ENCODE assay signal across 29 mouse cellular contexts in genomic region chr9:114796473-114797050, GRCm38 (mm10). TPM values are rescaled to one million over a fixed set of nuclear protein-coding genes. Genes with fewer than 3 reads are reported as not detected.
DNase-seq lines count a peak whose midpoint lies in the region; ATAC-seq lines count a peak whose summit lies in the region.
"Had no signal": no experiment of that assay in that cellular context is flagged by ENCODE, and none has a peak within 500 bp of the region (broad histone marks: within the 10 kb centered on the region; RNA-seq: fewer than 3 reads in every experiment).

No protein-coding gene starts in this region.

- H3K4me2 ChIP-seq in hindbrain, embryonic 16.5 days (ENCODE audit: low read length): no peak overlapping the region
- no peak overlapping the region for H3K4me2 ChIP-seq in neural tube, embryonic 12.5 days (replicated peaks)
- H3K4me2 ChIP-seq: embryonic facial prominence, embryonic 15.5 days; forebrain, embryonic 15.5 days; heart, embryonic 13.5 days; hindbrain, embryonic 15.5 days had no signal

- peak overlapping the region; percentile 85 for H3K27ac ChIP-seq in hindbrain, embryonic 10.5 days
- H3K27ac ChIP-seq in hindbrain, embryonic 16.5 days (ENCODE audit: low read depth, low read length): no peak overlapping the region
- no peak overlapping the region for H3K27ac ChIP-seq in neural tube, embryonic 12.5 days
- H3K27ac ChIP-seq: embryonic facial prominence, embryonic 15.5 days; forebrain, embryonic 15.5 days; heart, adult 2 months; heart, embryonic 13.5 days; hindbrain, embryonic 15.5 days; liver, embryonic 14.5 days; macrophage had no signal

- H3K27me3 ChIP-seq in hindbrain, embryonic 10.5 days (ENCODE audit: insufficient read depth, poor library complexity, severe bottlenecking): no peaks in the 10 kb centered on the region
- H3K27me3 ChIP-seq in hindbrain, embryonic 16.5 days (replicated peaks; ENCODE audit: control insufficient read depth, insufficient read depth, low read length): no peaks in the 10 kb centered on the region
- H3K27me3 ChIP-seq in neural tube, embryonic 12.5 days (replicated peaks): 0 out of 2 replicates have a peak, but pooled peaks cover 3% of the 10 kb centered on the region
- H3K27me3 ChIP-seq: embryonic facial prominence, embryonic 15.5 days; forebrain, embryonic 15.5 days; heart, embryonic 13.5 days had no signal

- 37% methylated on average over 11 of the region's 11 CpGs for WGBS in hindbrain, embryonic 10.5 days
- WGBS in hindbrain, embryonic 16.5 days: 37% methylated on average over 9 of the region's 11 CpGs
- 41% methylated on average over 11 of the region's 11 CpGs for WGBS in neural tube, embryonic 12.5 days

- peaks cover 78% of the 10 kb centered on the region for H3K4me1 ChIP-seq in hindbrain, embryonic 10.5 days (replicated peaks)
- H3K4me1 ChIP-seq in hindbrain, embryonic 16.5 days (ENCODE audit: control insufficient read depth, insufficient read depth, low read depth, low read length): peaks cover 7% of the 10 kb centered on the region
- peaks cover 8% of the 10 kb centered on the region for H3K4me1 ChIP-seq in neural tube, embryonic 12.5 days

- H3K9me3 ChIP-seq in hindbrain, embryonic 10.5 days: no peaks in the 10 kb centered on the region
- no peaks in the 10 kb centered on the region for H3K9me3 ChIP-seq in hindbrain, embryonic 16.5 days (ENCODE audit: control insufficient read depth, low read length)
- no peaks in the 10 kb centered on the region for H3K9me3 ChIP-seq in neural tube, embryonic 12.5 days
- H3K9me3 ChIP-seq: embryonic facial prominence, embryonic 15.5 days; forebrain, embryonic 15.5 days; heart, embryonic 13.5 days; hindbrain, embryonic 15.5 days had no signal

- H3K4me3 ChIP-seq in hindbrain, embryonic 10.5 days: no peak overlapping the region
- H3K4me3 ChIP-seq in hindbrain, embryonic 16.5 days (ENCODE audit: low read length): no peak overlapping the region
- H3K4me3 ChIP-seq in neural tube, embryonic 12.5 days: no peak overlapping the region
- H3K4me3 ChIP-seq: embryonic facial prominence, embryonic 15.5 days; forebrain, embryonic 15.5 days; heart, adult 2 months; heart, embryonic 13.5 days; hindbrain, embryonic 15.5 days had no signal

- no peak overlapping the region for H3K9ac ChIP-seq in hindbrain, embryonic 16.5 days (ENCODE audit: low read depth, low read length)
- no peak overlapping the region for H3K9ac ChIP-seq in neural tube, embryonic 12.5 days
- H3K9ac ChIP-seq: embryonic facial prominence, embryonic 15.5 days; forebrain, embryonic 15.5 days; heart, embryonic 13.5 days; hindbrain, embryonic 15.5 days; liver, embryonic 14.5 days had no signal

- no peak for ATAC-seq in hindbrain, embryonic 16.5 days
- ATAC-seq in neural tube, embryonic 12.5 days (ENCODE audit: low FRiP score, low read depth): 0 out of 2 replicates have a peak, but pooled peaks have one; percentile 21
- ATAC-seq: activated CD4-positive, CD25-positive, alpha-beta regulatory T cell, adult 4 months; intestine, embryonic 16.5 days had no signal

- DNase-seq in hindbrain, embryonic 10.5 days (ENCODE audit: low spot score): peak; percentile 58
- DNase-seq in embryo, embryonic 10.5 days (ENCODE audit: low spot score): peak; percentile 56
- peak; percentile 56 for DNase-seq in embryo, embryonic 11 days
- no peak for DNase-seq in layer of hippocampus, adult 11-12 months (ENCODE audit: low spot score)
- DNase-seq: adrenal gland, adult 2 months; adrenal gland, postnatal 36 days; B cell, adult 2 months; cerebellum, adult 2 months; cerebellum, postnatal 14 days; heart, adult 2 months; heart, postnatal 10 days; kidney, adult 8-10 months; kidney, postnatal 10 days; layer of hippocampus, adult 9-11 months; liver; lung, adult 2 months; lung, postnatal 10 days; retina, postnatal 1 day; right cerebral cortex, postnatal 14 days had no signal

- H3K36me3 ChIP-seq in hindbrain, embryonic 10.5 days: no peaks in the 10 kb centered on the region
- H3K36me3 ChIP-seq in hindbrain, embryonic 16.5 days (ENCODE audit: control insufficient read depth, insufficient read depth, low read length): no peaks in the 10 kb centered on the region
- H3K36me3 ChIP-seq in neural tube, embryonic 12.5 days: no peaks in the 10 kb centered on the region
- H3K36me3 ChIP-seq: embryonic facial prominence, embryonic 15.5 days; forebrain, embryonic 15.5 days; heart, embryonic 13.5 days; hindbrain, embryonic 15.5 days had no signal

RNA-seq across cellular contexts. Expression of gene Cmtm7, which starts 14.9 kb away (rescaled TPM):
- 96.0 and 108 TPM in 2 replicates for polyA plus RNA-seq in hindbrain, embryonic 10.5 days (2016; fragmentation: Nextera tagmentation; extraction: Ambion mirVana)
- polyA plus RNA-seq in hindbrain, embryonic 16.5 days (2015; fragmentation: Nextera tagmentation; extraction: Ambion mirVana): 9.5 and 13.8 TPM in 2 replicates
- 37.0 and 44.8 TPM in 2 replicates for polyA plus RNA-seq in neural tube, embryonic 12.5 days (2016; fragmentation: Nextera tagmentation; extraction: Ambion mirVana)

RNA-seq across cellular contexts. Expression of gene Cmtm8, which starts 47.4 kb away (rescaled TPM):
- 31.7 and 35.3 TPM in 2 replicates for polyA plus RNA-seq in hindbrain, embryonic 10.5 days (2016; fragmentation: Nextera tagmentation; extraction: Ambion mirVana)
- 6.8 and 10.3 TPM in 2 replicates for polyA plus RNA-seq in hindbrain, embryonic 16.5 days (2015; fragmentation: Nextera tagmentation; extraction: Ambion mirVana)
- polyA plus RNA-seq in neural tube, embryonic 12.5 days (2016; fragmentation: Nextera tagmentation; extraction: Ambion mirVana): 17.7 and 21.3 TPM in 2 replicates
- polyA plus RNA-seq: activated CD4-positive, CD25-positive, alpha-beta regulatory T cell, adult 4 months had no signal
